Mouse (Mus musculus) inflammation-experienced regulatory T-cells, adult 6 months (primary cell): ENCODE results near the gene Lrmp. TPM values are rescaled to one million over a fixed set of nuclear protein-coding genes. Genes with fewer than 3 reads are reported as not detected.
A peak's percentile ranks its signal among the peaks of the same experiment; 100 is the strongest.

Experiments used
- ATAC-seq: one replicate; pipeline ENCODE4 v1.8.0; 2017
- polyA plus RNA-seq, 3 experiments: library from polyadenylated mRNA; unstranded; fragments of 100-300 nt; shearing (Covaris generic); gene quantifications; one replicate each; pipeline ENCODE4 v1.2.1; 2017

The Lrmp gene
- polyA plus RNA-seq, 3 experiments from 2014 or later: 106 to 181 (median 125) TPM

- ATAC-seq: no peak
Observed at GRCm38 (mm10) chr6:145205142-145205541, 89.7 kb downstream of the Lrmp start.

- no peak for ATAC-seq
Observed at GRCm38 (mm10) chr6:145210056-145210680, 94.7 kb downstream of the Lrmp start.

- peak; percentile 96 for ATAC-seq
Observed at GRCm38 (mm10) chr6:145210816-145211338, 95.4 kb downstream of the Lrmp start, which contains the start of the genes Casc1 and Etfrf1. Casc1 (minus strand) TSS chr6:145211005. Etfrf1 (plus strand) TSS chr6:145211134.

GRCm38 (mm10) chr6:145211376-145212305 lies 96.2 kb downstream of the Lrmp start:
- ATAC-seq: peak; percentile 6

GRCm38 (mm10) chr6:145213916-145214315 lies 98.5 kb downstream of the Lrmp start:
- ATAC-seq: no peak

GRCm38 (mm10) chr6:145215826-145216225 lies 100.4 kb downstream of the Lrmp start:
- no peak for ATAC-seq

GRCm38 (mm10) chr6:145224246-145224645 lies 108.8 kb downstream of the Lrmp start:
- no peak for ATAC-seq

Other genes with a start within 250 kb of the Lrmp start
- 10 to 100 TPM; 13.7 to 17.8 (median 14.5) TPM for gene Bcat1, start 39.5 kb upstream of the Lrmp start, polyA plus RNA-seq
- gene Casc1, start 95.4 kb downstream of the Lrmp start, polyA plus RNA-seq: 1 to 10 TPM in 1 of 3 experiments, under 1 TPM in 2; 0.47 to 1.3 (median 0.55) TPM
- gene Etfrf1, start 95.5 kb downstream of the Lrmp start, polyA plus RNA-seq: 10 to 100 TPM; 20.2 to 22.7 (median 22.6) TPM
- gene Kras, start 134.6 kb downstream of the Lrmp start, polyA plus RNA-seq: 10 to 100 TPM; 23.3 to 49.5 (median 37.0) TPM